Comparison of ENCODE assay signal across 24 mouse cellular contexts in the genomic region with DNA sequence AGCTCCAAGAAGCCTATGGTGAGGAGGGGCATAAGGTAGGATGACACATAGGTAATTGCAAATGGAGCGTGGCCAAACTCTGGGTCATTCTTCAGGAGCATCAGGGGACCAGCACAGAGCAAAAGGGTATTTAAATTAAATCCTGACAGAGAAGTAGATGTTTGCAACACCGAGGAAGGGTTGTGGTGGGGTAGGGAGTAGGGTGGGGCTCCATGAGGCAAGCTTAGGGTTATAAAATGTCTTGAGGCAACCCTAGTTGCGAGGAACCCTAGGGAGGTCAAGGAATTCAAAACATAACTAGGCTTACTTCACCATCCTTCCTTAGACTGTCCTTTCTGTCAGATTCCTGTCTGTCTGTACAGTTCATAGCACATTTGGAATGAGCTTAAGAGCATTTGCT.
"Had no signal": no experiment of that assay in that cellular context is flagged by ENCODE, and none has a peak within 500 bp of the region (broad histone marks: within the 10 kb centered on the region; RNA-seq: fewer than 3 reads in every experiment).

No protein-coding gene starts in this region.

- H3K9me3 ChIP-seq: heart, embryonic 13.5 days; heart, embryonic 15.5 days; hindbrain, embryonic 13.5 days; hindbrain, embryonic 15.5 days; intestine, embryonic 15.5 days; limb, embryonic 10.5 days; limb, embryonic 12.5 days; liver, embryonic 13.5 days had no signal

- H3K4me3 ChIP-seq: heart, adult 2 months; heart, embryonic 13.5 days; heart, embryonic 15.5 days; hindbrain, embryonic 13.5 days; hindbrain, embryonic 15.5 days; intestine, embryonic 15.5 days; layer of hippocampus, adult 2 months; left cerebral cortex, adult 2 months; limb, embryonic 10.5 days; limb, embryonic 12.5 days; liver, embryonic 13.5 days had no signal

- DNase-seq: forebrain, postnatal 0 days; gastrocnemius, postnatal 14 days; gastrocnemius, postnatal 36 days; heart, adult 2 months; heart, postnatal 14 days; kidney, adult 2 months; kidney, adult 9 months; kidney, postnatal 10 days; kidney, postnatal 25 days; kidney, postnatal 4 days; liver; liver, embryonic 13.5 days had no signal

- H3K36me3 ChIP-seq: heart, embryonic 13.5 days; heart, embryonic 15.5 days; hindbrain, embryonic 13.5 days; hindbrain, embryonic 15.5 days; intestine, embryonic 15.5 days; limb, embryonic 10.5 days; limb, embryonic 12.5 days; liver, embryonic 13.5 days had no signal

- H3K27me3 ChIP-seq: heart, embryonic 13.5 days; heart, embryonic 15.5 days; hindbrain, embryonic 13.5 days; hindbrain, embryonic 15.5 days; intestine, embryonic 15.5 days; limb, embryonic 12.5 days; liver, embryonic 13.5 days had no signal

- H3K4me2 ChIP-seq: heart, embryonic 11.5 days; heart, embryonic 13.5 days; heart, embryonic 15.5 days; hindbrain, embryonic 13.5 days; hindbrain, embryonic 15.5 days; intestine, embryonic 15.5 days; limb, embryonic 12.5 days; liver, embryonic 13.5 days had no signal

- ATAC-seq: forebrain, postnatal 0 days; inflammation-experienced regulatory T-cells, adult 6 months; intestine, embryonic 15.5 days; intestine, postnatal 0 days had no signal

- H3K27ac ChIP-seq: heart, adult 2 months; heart, embryonic 13.5 days; heart, embryonic 15.5 days; hindbrain, embryonic 13.5 days; hindbrain, embryonic 15.5 days; intestine, embryonic 15.5 days; layer of hippocampus, adult 2 months; left cerebral cortex, adult 2 months; limb, embryonic 10.5 days; limb, embryonic 12.5 days; liver, embryonic 13.5 days had no signal

- H3K9ac ChIP-seq: forebrain, postnatal 0 days; heart, embryonic 13.5 days; heart, embryonic 15.5 days; hindbrain, embryonic 13.5 days; hindbrain, embryonic 15.5 days; intestine, embryonic 15.5 days; limb, embryonic 12.5 days; liver, embryonic 13.5 days had no signal

- H3K4me1 ChIP-seq: hindbrain, embryonic 13.5 days; intestine, embryonic 15.5 days had no signal
